Comparison of ENCODE assay signal across 25 mouse cellular contexts in the genomic region with DNA sequence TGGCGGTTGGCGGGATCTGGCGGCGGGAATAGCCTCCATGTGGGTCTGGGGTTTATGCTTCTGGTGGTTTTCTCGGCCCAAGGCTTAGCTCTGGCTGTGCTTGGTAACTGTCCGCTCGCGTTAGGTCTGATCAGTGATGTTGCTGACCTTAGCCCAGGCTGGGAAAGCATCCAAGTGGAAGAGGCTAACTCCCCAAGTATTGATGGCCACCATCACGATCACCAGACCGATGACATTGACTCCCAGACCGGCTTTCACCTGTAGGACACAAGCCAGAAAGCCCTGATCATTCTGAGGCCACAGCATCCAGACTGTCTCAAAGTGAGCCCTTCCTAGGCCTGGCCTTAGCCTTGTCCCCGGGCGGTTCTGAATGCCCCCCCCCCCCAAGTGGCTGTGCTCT. TPM values are rescaled to one million over a fixed set of nuclear protein-coding genes. Genes with fewer than 3 reads are reported as not detected.
"Had no signal": no experiment of that assay in that cellular context is flagged by ENCODE, and none has a peak within 500 bp of the region (broad histone marks: within the 10 kb centered on the region; RNA-seq: fewer than 3 reads in every experiment).

No protein-coding gene starts in this region.

- H3K4me3 ChIP-seq: lung, embryonic 15.5 days; megakaryocyte, embryonic 14.5 days; myocyte; neural tube, embryonic 13.5 days; neural tube, embryonic 15.5 days had no signal

- H3K9ac ChIP-seq: lung, embryonic 15.5 days; neural tube, embryonic 13.5 days; neural tube, embryonic 15.5 days had no signal

- H3K9me3 ChIP-seq: lung, embryonic 15.5 days; neural tube, embryonic 13.5 days; neural tube, embryonic 15.5 days had no signal

- ATAC-seq: lung, postnatal 0 days; midbrain, embryonic 16.5 days had no signal

- DNase-seq: lung, adult 2 months; lung, postnatal 14 days; lung, postnatal 36 days; midbrain, embryonic 14.5 days; retina, postnatal 1 day; right cerebral cortex, adult 18-20 months; right cerebral cortex, postnatal 25 days; right cerebral cortex, postnatal 4 days; spleen, adult 18-20 months; thymus, adult 18-20 months; thymus, postnatal 14 days; thymus, postnatal 36 days had no signal

- H3K4me1 ChIP-seq: lung, embryonic 15.5 days; neural tube, embryonic 15.5 days had no signal

- H3K27ac ChIP-seq: lung, embryonic 15.5 days; macrophage; neural tube, embryonic 13.5 days; neural tube, embryonic 15.5 days had no signal

- H3K4me2 ChIP-seq: lung, embryonic 15.5 days; midbrain, embryonic 11.5 days; neural tube, embryonic 13.5 days; neural tube, embryonic 15.5 days had no signal

- H3K27me3 ChIP-seq: lung, embryonic 15.5 days; megakaryocyte, embryonic 14.5 days; neural tube, embryonic 13.5 days; neural tube, embryonic 15.5 days had no signal

RNA-seq across cellular contexts. Expression of gene Slc13a4, which starts 39.2 kb away (rescaled TPM):
- total RNA-seq: megakaryocyte progenitor cell, adult 5-6 weeks had no signal
- polyA plus RNA-seq: macrophage; small intestine, adult 2 months had no signal

RNA-seq across cellular contexts. Expression of gene Fam180a, which starts 57.2 kb away (rescaled TPM):
- total RNA-seq: megakaryocyte progenitor cell, adult 5-6 weeks had no signal
- polyA plus RNA-seq: macrophage; midbrain, embryonic 11.5 days; neural tube, embryonic 11.5 days; thymus, postnatal 0 days had no signal
